Mouse (Mus musculus) intestine, embryonic 15.5 days (tissue): Measurements from ENCODE around the gene Gm39566. TPM values are rescaled to one million over a fixed set of nuclear protein-coding genes. Genes with fewer than 3 reads are reported as not detected.

Experiments
- ATAC-seq: fragments of 200-750 bp; cut with Nextera tagmentation; 2 replicates; pipeline ENCODE4 v1.8.0; 2017; ENCODE audit warnings: moderate TSS enrichment, moderate library complexity
- H3K27ac ChIP-seq: fragments of 300-500 bp; sonication (generic); 2 replicates; pipeline ENCODE4 v1.5.1; 2015; ENCODE audit warnings: mild to moderate bottlenecking, inconsistent platforms
- H3K27me3 ChIP-seq: fragments of 300-500 bp; sonication (generic); replicated peaks from 2 replicates; pipeline ENCODE4 v1.6.1; 2015; ENCODE audit warnings: inconsistent platforms
- H3K36me3 ChIP-seq: fragments of 300-500 bp; sonication (generic); 2 replicates; pipeline ENCODE4 v1.6.1; 2015; ENCODE audit warnings: inconsistent platforms
- H3K4me1 ChIP-seq: fragments of 300-500 bp; sonication (generic); replicated peaks from 2 replicates; pipeline ENCODE4 v1.6.1; 2015; ENCODE audit warnings: inconsistent platforms
- H3K4me2 ChIP-seq: fragments of 300-500 bp; sonication (generic); replicated peaks from 2 replicates; pipeline ENCODE4 v1.6.1; 2015; ENCODE audit warnings: mild to moderate bottlenecking, inconsistent platforms
- H3K4me3 ChIP-seq: fragments of 300-500 bp; sonication (generic); replicated peaks from 2 replicates; pipeline ENCODE4 v1.5.1; 2015; ENCODE audit warnings: inconsistent platforms
- H3K9ac ChIP-seq: fragments of 300-500 bp; sonication (generic); 2 replicates; pipeline ENCODE4 v1.6.1; 2015; ENCODE audit warnings: inconsistent platforms
- H3K9me3 ChIP-seq: fragments of 300-500 bp; sonication (generic); 2 replicates; pipeline ENCODE4 v1.6.1; 2016; ENCODE audit warnings: inconsistent platforms
- WGBS: fragments of 180-500 bp; shearing (Covaris S2); methylation state at CpG from one replicate; pipeline ENCODE4 v1.1.7; 2015; 5-methylcytosine and 5-hydroxymethylcytosine counted together
- polyA plus RNA-seq: library from polyadenylated mRNA; unstranded; fragments of >200 nt; fragmentation: Nextera tagmentation; extraction: Ambion mirVana; gene quantifications from 2 replicates; pipeline ENCODE4 v1.2.1, GENCODE M21; 2015

Gm39566 gene
- polyA plus RNA-seq, 1 experiment from 2014 or later: not detected

DNA sequence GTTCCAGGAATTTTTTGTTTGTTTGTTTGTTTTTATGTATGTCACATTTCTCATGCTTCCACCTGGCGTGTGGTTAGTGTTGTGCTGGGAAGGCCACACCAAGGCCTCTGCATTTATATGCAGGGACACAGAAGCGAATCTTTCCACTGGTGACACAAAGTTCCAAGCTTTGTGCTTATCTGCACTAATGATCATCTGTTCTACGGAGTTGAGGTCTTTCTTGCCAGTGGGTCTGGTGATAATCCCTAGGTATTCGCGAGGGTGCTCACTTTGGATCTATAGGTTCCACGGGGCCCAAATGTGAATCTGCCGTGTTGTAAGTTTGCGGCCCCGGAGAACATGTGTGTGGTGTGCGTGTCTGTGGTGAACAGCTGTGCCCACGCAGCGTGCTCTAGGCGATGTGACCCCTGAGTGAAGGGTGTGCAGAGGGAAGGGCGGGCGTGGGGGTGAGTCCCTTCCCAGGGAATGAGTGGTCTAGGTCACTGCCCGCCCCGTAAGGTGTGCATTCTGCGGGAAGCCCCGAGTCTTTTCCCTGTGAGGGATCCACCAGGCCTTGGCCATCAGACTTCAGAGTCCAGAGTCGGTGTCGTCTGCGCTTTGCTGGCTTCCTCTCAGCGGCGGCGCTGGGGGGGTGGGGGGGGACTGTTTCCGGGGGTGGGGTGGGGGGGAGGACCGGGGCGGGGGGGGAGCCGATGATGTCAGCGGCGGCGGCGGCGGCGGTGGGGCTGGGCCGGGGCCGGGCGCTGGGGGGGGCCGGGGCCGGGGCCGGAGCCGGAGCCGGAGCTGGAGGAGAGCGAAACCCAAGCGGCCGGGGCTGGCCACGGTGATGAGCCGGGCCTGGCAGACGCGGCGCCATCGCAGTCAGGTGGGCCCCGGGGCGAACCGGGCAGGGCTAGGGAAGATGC, 49.6 kb downstream of the Gm39566 start, which contains the start of gene Zbtb4:
TSS of gene Zbtb4 (plus strand) at position 692 of the 905 bp plus-strand sequence.
- ATAC-seq: peak; percentile 72
- H3K36me3 ChIP-seq: no peaks in the 10 kb centered on the region
- peak within 1 kb of the TSS; percentile 81 for H3K4me2 ChIP-seq
- peak within 1 kb of the TSS; percentile 95 for H3K4me3 ChIP-seq
- no peaks in the 10 kb centered on the region for H3K27me3 ChIP-seq
- 18% methylated on average over 39 of the region's 55 CpGs for WGBS
- H3K9ac ChIP-seq: peak within 1 kb of the TSS; percentile 93
- H3K9me3 ChIP-seq: no peaks in the 10 kb centered on the region
- H3K4me1 ChIP-seq: peaks cover 24% of the 10 kb centered on the region
- H3K27ac ChIP-seq: peak within 1 kb of the TSS; percentile 90

DNA sequence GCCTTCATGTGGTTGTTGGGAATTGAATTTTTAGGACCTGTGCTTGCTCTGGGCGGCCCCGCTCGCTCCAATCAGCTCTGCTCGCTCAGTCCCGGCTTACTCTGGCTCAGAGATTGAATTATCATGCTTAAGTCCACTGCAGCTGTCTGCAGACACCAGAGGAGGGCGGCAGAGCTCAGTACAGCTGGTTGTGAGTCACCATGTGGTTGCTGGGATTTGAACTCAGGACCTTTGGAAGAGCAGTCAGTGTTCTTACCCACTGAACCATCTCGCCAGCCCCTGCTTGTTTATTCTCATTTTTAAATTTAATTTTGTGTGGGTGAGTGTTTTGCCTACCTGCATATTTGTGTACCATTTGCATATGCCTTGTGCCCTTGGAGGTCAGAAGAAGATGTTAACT, 51.5 kb downstream of the Gm39566 start:
- Histone ChIP-seq H3K9ac (no peak overlapping the region), H3K4me3 (no peak overlapping the region), H3K27ac (no peak overlapping the region), H3K9me3 (no peaks in the 10 kb centered on the region), H3K36me3 (no peaks in the 10 kb centered on the region), H3K4me2 (no peak overlapping the region), H3K4me1 (peaks cover 34% of the 10 kb centered on the region), H3K27me3 (no peaks in the 10 kb centered on the region)
- 74% methylated on average over 7 of the region's 7 CpGs for WGBS
- ATAC-seq: no peak

DNA sequence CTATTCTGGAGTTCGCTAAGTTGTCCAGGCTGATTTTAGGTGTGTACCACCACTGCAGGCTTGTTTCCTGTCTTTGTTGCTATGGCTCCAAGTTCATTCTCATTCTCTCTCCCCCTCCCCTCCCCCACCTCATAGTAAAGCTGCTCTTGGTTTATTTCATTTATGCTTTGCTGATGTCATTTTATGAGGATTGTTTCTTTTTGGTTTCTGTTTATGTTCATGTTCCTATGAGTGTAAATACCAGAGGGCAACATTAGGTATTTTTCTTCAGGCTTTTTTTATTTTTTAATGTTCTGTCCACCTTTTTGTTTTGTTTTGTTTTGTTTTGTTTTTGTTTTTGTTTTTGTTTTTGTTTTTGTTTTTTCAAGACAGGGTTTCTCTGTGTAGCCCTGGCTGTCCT, 53.2 kb downstream of the Gm39566 start, which contains the start of gene Slc35g3:
TSS of gene Slc35g3 (minus strand) at position 101 of the 400 bp plus-strand sequence.
- H3K36me3 ChIP-seq: no peaks in the 10 kb centered on the region
- H3K4me1 ChIP-seq: peaks cover 30% of the 10 kb centered on the region
- no peak within 1 kb of the TSS for H3K9ac ChIP-seq
- WGBS: 58% methylated on average over 1 of the region's 1 CpGs
- no peaks in the 10 kb centered on the region for H3K9me3 ChIP-seq
- H3K4me3 ChIP-seq: no peak within 1 kb of the TSS
- H3K4me2 ChIP-seq: no peak within 1 kb of the TSS
- ATAC-seq: no peak
- H3K27ac ChIP-seq: no peak within 1 kb of the TSS
- no peaks in the 10 kb centered on the region for H3K27me3 ChIP-seq

Other genes with a start within 250 kb of the Gm39566 start
- 25.1 and 25.6 TPM in 2 replicates for gene Wrap53, start 235.0 kb downstream of the Gm39566 start, polyA plus RNA-seq
- 140 and 143 TPM in 2 replicates for gene Trp53, start 234.9 kb downstream of the Gm39566 start, polyA plus RNA-seq
- 5.8 and 6.8 TPM in 2 replicates for gene Atp1b2, start 209.4 kb downstream of the Gm39566 start, polyA plus RNA-seq
- 0.34 and 0.43 TPM in 2 replicates for gene Shbg, start 197.4 kb downstream of the Gm39566 start, polyA plus RNA-seq
- 14.1 and 16.7 TPM in 2 replicates for gene Sat2, start 193.3 kb downstream of the Gm39566 start, polyA plus RNA-seq
- gene Fxr2, start 182.3 kb downstream of the Gm39566 start, polyA plus RNA-seq: 15.6 and 21.2 TPM in 2 replicates
- 0.20 TPM in 1 of 2 replicates, not detected in the other for gene Sox15, start 160.0 kb downstream of the Gm39566 start, polyA plus RNA-seq
- gene Mpdu1, start 152.7 kb downstream of the Gm39566 start, polyA plus RNA-seq: 60.9 and 63.4 TPM in 2 replicates
- 13.3 and 14.2 TPM in 2 replicates for gene Cd68, start 149.1 kb downstream of the Gm39566 start, polyA plus RNA-seq
- 517 and 559 TPM in 2 replicates for gene Eif4a1, start 142.9 kb downstream of the Gm39566 start, polyA plus RNA-seq
- 62.1 and 63.9 TPM in 2 replicates for gene Senp3, start 133.2 kb downstream of the Gm39566 start, polyA plus RNA-seq
- gene Tnfsf13, start 129.5 kb downstream of the Gm39566 start, polyA plus RNA-seq: 0.33 and 0.54 TPM in 2 replicates
- gene Tnfsf12, start 119.4 kb downstream of the Gm39566 start, polyA plus RNA-seq: 6.6 and 7.0 TPM in 2 replicates
- 2.6 and 3.1 TPM in 2 replicates for gene Tnfsfm13, start 119.2 kb downstream of the Gm39566 start, polyA plus RNA-seq
- 18.1 and 19.1 TPM in 2 replicates for gene Polr2a, start 56.7 kb downstream of the Gm39566 start, polyA plus RNA-seq
- gene Slc35g3, start 53.3 kb downstream of the Gm39566 start, polyA plus RNA-seq: 0.15 and 0.16 TPM in 2 replicates
- 2.3 and 2.4 TPM in 2 replicates for gene Zbtb4, start 49.4 kb downstream of the Gm39566 start, polyA plus RNA-seq
- 3.5 and 4.3 TPM in 2 replicates for gene Chrnb1, start 19.4 kb downstream of the Gm39566 start, polyA plus RNA-seq
- 1.2 and 1.4 TPM in 2 replicates for gene Fgf11, start 13.4 kb downstream of the Gm39566 start, polyA plus RNA-seq
- gene Tmem102, start 9.7 kb downstream of the Gm39566 start, polyA plus RNA-seq: 31.2 and 31.4 TPM in 2 replicates
- gene Spem2, start 3.2 kb upstream of the Gm39566 start, polyA plus RNA-seq: not detected in 2 replicates
- gene Spem1, start 6.9 kb upstream of the Gm39566 start, polyA plus RNA-seq: 0.21 TPM in 1 of 2 replicates, not detected in the other
- 5.2 and 5.3 TPM in 2 replicates for gene Nlgn2, start 22.5 kb upstream of the Gm39566 start, polyA plus RNA-seq
- 442 and 459 TPM in 2 replicates for gene Tmem256, start 23.2 kb upstream of the Gm39566 start, polyA plus RNA-seq
- 70.4 and 74.6 TPM in 2 replicates for gene Plscr3, start 31.1 kb upstream of the Gm39566 start, polyA plus RNA-seq
- gene Tnk1, start 43.4 kb upstream of the Gm39566 start, polyA plus RNA-seq: 14.4 and 16.4 TPM in 2 replicates
- not detected in 2 replicates for gene Tmem95, start 62.7 kb upstream of the Gm39566 start, polyA plus RNA-seq
- 5.2 and 5.5 TPM in 2 replicates for gene Kctd11, start 66.1 kb upstream of the Gm39566 start, polyA plus RNA-seq
- gene Acap1, start 80.2 kb upstream of the Gm39566 start, polyA plus RNA-seq: 4.8 and 5.9 TPM in 2 replicates
- gene 2810408A11Rik, start 85.7 kb upstream of the Gm39566 start, polyA plus RNA-seq: 7.7 and 7.9 TPM in 2 replicates
- gene Neurl4, start 85.8 kb upstream of the Gm39566 start, polyA plus RNA-seq: 7.0 and 10.0 TPM in 2 replicates
- 68.1 and 68.5 TPM in 2 replicates for gene Gps2, start 98.6 kb upstream of the Gm39566 start, polyA plus RNA-seq
- gene Eif5a, start 106.7 kb upstream of the Gm39566 start, polyA plus RNA-seq: 1,625 and 1,693 TPM in 2 replicates
- gene Ybx2, start 120.5 kb upstream of the Gm39566 start, polyA plus RNA-seq: 2.5 and 3.1 TPM in 2 replicates
- gene Slc2a4, start 132.9 kb upstream of the Gm39566 start, polyA plus RNA-seq: 20.4 and 21.8 TPM in 2 replicates
- gene Cldn7, start 149.5 kb upstream of the Gm39566 start, polyA plus RNA-seq: 977 and 1,030 TPM in 2 replicates
- 23.2 and 26.3 TPM in 2 replicates for gene Ctdnep1, start 165.9 kb upstream of the Gm39566 start, polyA plus RNA-seq
- 102 and 105 TPM in 2 replicates for gene Elp5, start 167.2 kb upstream of the Gm39566 start, polyA plus RNA-seq
- 529 and 559 TPM in 2 replicates for gene Gabarap, start 175.8 kb upstream of the Gm39566 start, polyA plus RNA-seq
- gene Phf23, start 180.5 kb upstream of the Gm39566 start, polyA plus RNA-seq: 58.6 and 61.3 TPM in 2 replicates
- 30.5 and 31.8 TPM in 2 replicates for gene Dvl2, start 185.3 kb upstream of the Gm39566 start, polyA plus RNA-seq
- 114 and 128 TPM in 2 replicates for gene Acadvl, start 200.1 kb upstream of the Gm39566 start, polyA plus RNA-seq
- gene Dlg4, start 201.6 kb upstream of the Gm39566 start, polyA plus RNA-seq: 7.2 and 8.5 TPM in 2 replicates
- 0.19 and 0.56 TPM in 2 replicates for gene Asgr1, start 238.8 kb upstream of the Gm39566 start, polyA plus RNA-seq